Mouse (Mus musculus) heart, adult 11 months (tissue): ENCODE data around the gene Chid1.
A peak's percentile ranks its signal among the peaks of the same experiment; 100 is the strongest.
"Not testable (repeated sequence)": the region's sequence is repeated elsewhere in the genome, so short reads cannot be mapped to it uniquely, and the experiment has no call there.

Experiments used
- DNase-seq: peaks from one replicate; pipeline ENCODE4 v3.0.0; 2022

Gene Chid1

GRCm38 (mm10) chr7:141460001-141460390, 79.7 kb downstream of the Chid1 start:
- DNase-seq: peak; percentile 95

- DNase-seq: peak; percentile 96
Observed at GRCm38 (mm10) chr7:141459301-141459711, 80.4 kb downstream of the Chid1 start.

- DNase-seq: peak; percentile 95
Observed at GRCm38 (mm10) chr7:141458661-141459060, 81.0 kb downstream of the Chid1 start.

- peak; percentile 97 for DNase-seq
Observed at GRCm38 (mm10) chr7:141457986-141458660, 81.5 kb downstream of the Chid1 start.

- peak; percentile 95 for DNase-seq
Observed at GRCm38 (mm10) chr7:141457236-141457635, 82.4 kb downstream of the Chid1 start.

GRCm38 (mm10) chr7:141456739-141457138, 82.9 kb downstream of the Chid1 start:
- peak; percentile 97 for DNase-seq

GRCm38 (mm10) chr7:141455610-141456314, 83.9 kb downstream of the Chid1 start:
- DNase-seq: peak; percentile 99

- DNase-seq: peak; percentile 100
Observed at GRCm38 (mm10) chr7:141454967-141455551, 84.6 kb downstream of the Chid1 start, which contains the start of gene Pnpla2. Pnpla2 (plus strand) TSS chr7:141455198.

- DNase-seq: no peak
Observed at GRCm38 (mm10) chr7:141453636-141454035, 86.0 kb downstream of the Chid1 start.

GRCm38 (mm10) chr7:141451928-141452327, 87.7 kb downstream of the Chid1 start:
- peak; percentile 92 for DNase-seq

GRCm38 (mm10) chr7:141447110-141447991, 92.3 kb downstream of the Chid1 start, which contains the start of gene Rplp2:
Rplp2 (plus strand) TSS chr7:141447370.
- peak; percentile 99 for DNase-seq

- DNase-seq: not testable (repeated sequence)
Observed at GRCm38 (mm10) chr7:141446374-141446773, 93.3 kb downstream of the Chid1 start.

GRCm38 (mm10) chr7:141443828-141444237, 95.8 kb downstream of the Chid1 start, which contains the start of gene Pidd1:
Pidd1 (minus strand) TSS chr7:141444025.
- peak; percentile 97 for DNase-seq
